Mouse (Mus musculus) forebrain, embryonic 16.5 days (tissue): ENCODE results near the gene Evx2. TPM values are rescaled to one million over a fixed set of nuclear protein-coding genes. Genes with fewer than 3 reads are reported as not detected.

Experiments
- ATAC-seq: fragments of 200-750 bp; cut with Nextera tagmentation; 2 replicates; pipeline ENCODE4 v1.8.0; 2017; ENCODE audit warnings: mild to moderate bottlenecking, moderate library complexity
- H3K27ac ChIP-seq: fragments of 300-500 bp; sonication (generic); 2 replicates; pipeline ENCODE4 v1.5.1; 2014; ENCODE audit warnings: low read length, control low read depth
- H3K27me3 ChIP-seq: fragments of 300-500 bp; sonication (generic); replicated peaks from 2 replicates; pipeline ENCODE4 v1.6.1; 2014; ENCODE audit warnings: low read length; ENCODE audit not compliant: control insufficient read depth, insufficient read depth
- H3K36me3 ChIP-seq: fragments of 300-500 bp; sonication (generic); 2 replicates; pipeline ENCODE4 v1.6.1; 2014; ENCODE audit not compliant: control insufficient read depth, insufficient read depth
- H3K4me1 ChIP-seq: fragments of 300-500 bp; sonication (generic); replicated peaks from 2 replicates; pipeline ENCODE4 v1.6.1; 2014; ENCODE audit warnings: low read length; ENCODE audit not compliant: control insufficient read depth, insufficient read depth
- H3K4me2 ChIP-seq: fragments of 300-500 bp; sonication (generic); 2 replicates; pipeline ENCODE4 v1.6.1; 2014; ENCODE audit warnings: mild to moderate bottlenecking, low read length, control low read depth
- H3K4me3 ChIP-seq: fragments of 300-500 bp; sonication (generic); replicated peaks from 2 replicates; pipeline ENCODE4 v1.5.1; 2014; ENCODE audit warnings: mild to moderate bottlenecking, low read length, control low read depth
- H3K9ac ChIP-seq: fragments of 300-500 bp; sonication (generic); replicated peaks from 2 replicates; pipeline ENCODE4 v1.6.1; 2014; ENCODE audit warnings: low read depth, low read length, control low read depth
- H3K9me3 ChIP-seq: fragments of 300-500 bp; sonication (generic); 2 replicates; pipeline ENCODE4 v1.6.1; 2016; ENCODE audit warnings: low read length; ENCODE audit not compliant: control insufficient read depth
- WGBS: fragments of 180-500 bp; shearing (Covaris S2); extraction: QIAGEN DNeasy Blood & Tissue Kit; methylation state at CpG from one replicate; pipeline ENCODE4 v1.1.7; 2014; 5-methylcytosine and 5-hydroxymethylcytosine counted together
- polyA plus RNA-seq: library from polyadenylated mRNA; unstranded; fragments of >200 nt; fragmentation: Nextera tagmentation; extraction: Ambion mirVana; gene quantifications from 2 replicates; pipeline ENCODE4 v1.2.1, GENCODE M21; 2015

Gene Evx2
- polyA plus RNA-seq, 1 experiment from 2014 or later = not detected

GRCm38 (mm10) chr2:74682796-74683195 is 23.4 kb upstream of the Evx2 start:
- Histone ChIP-seq H3K9me3 (no peaks in the 10 kb centered on the region), H3K27ac (no peak overlapping the region), H3K36me3 (no peaks in the 10 kb centered on the region), H3K4me2 (no peak overlapping the region; the same call in 1 of the 2 replicates), H3K27me3 (peaks cover 91% of the 10 kb centered on the region), H3K4me1 (peaks cover 19% of the 10 kb centered on the region), H3K9ac (no peak overlapping the region), H3K4me3 (no peak overlapping the region)
- no peak for ATAC-seq
- WGBS = 1% methylated on average over 25 of the region's 51 CpGs

- Histone ChIP-seq H3K4me1 (peaks cover 19% of the 10 kb centered on the region), H3K9me3 (no peaks in the 10 kb centered on the region), H3K9ac (no peak overlapping the region), H3K27ac (no peak overlapping the region), H3K36me3 (no peaks in the 10 kb centered on the region), H3K4me2 (no peak overlapping the region), H3K27me3 (peaks cover 91% of the 10 kb centered on the region), H3K4me3 (peak overlapping the region; percentile 6; the same call in 1 of the 2 replicates)
- WGBS = under 1% methylated on average over 67 of the region's 78 CpGs
- ATAC-seq = no peak
Measured at GRCm38 (mm10) chr2:74681594-74682531, 22.5 kb upstream of the Evx2 start.

- H3K9me3 ChIP-seq = no peaks in the 10 kb centered on the region
- peaks cover 95% of the 10 kb centered on the region for H3K27me3 ChIP-seq
- no peaks in the 10 kb centered on the region for H3K36me3 ChIP-seq
- no peak for ATAC-seq
- WGBS = 1% methylated on average over 21 of the region's 21 CpGs
- no peak overlapping the region for H3K9ac ChIP-seq
- peaks cover 19% of the 10 kb centered on the region for H3K4me1 ChIP-seq
- no peak overlapping the region for H3K27ac ChIP-seq
- no peak overlapping the region for H3K4me2 ChIP-seq
- no peak overlapping the region for H3K4me3 ChIP-seq
Measured at GRCm38 (mm10) chr2:74680561-74681398, 21.4 kb upstream of the Evx2 start.

DNA sequence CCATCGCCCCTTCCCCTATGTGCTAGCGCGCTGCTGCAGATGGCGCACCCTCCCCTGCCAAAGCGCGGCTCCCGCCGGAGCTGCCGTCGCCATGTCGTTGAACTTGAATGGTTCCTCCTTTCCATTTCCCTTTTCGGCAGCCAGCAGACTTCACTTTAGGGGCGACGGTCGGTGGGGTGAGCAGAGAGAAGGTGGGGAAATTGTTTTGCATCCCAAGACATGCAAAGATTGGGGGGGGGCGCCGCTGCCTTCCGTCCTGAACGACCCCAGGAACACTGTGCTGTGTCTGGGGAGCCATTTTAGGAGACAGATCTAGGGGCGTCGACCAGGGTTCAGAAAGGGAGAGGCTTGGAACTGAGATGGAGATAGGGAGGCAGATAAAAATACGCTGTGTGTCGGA is 20.6 kb upstream of the Evx2 start:
- Histone ChIP-seq H3K9me3 (no peaks in the 10 kb centered on the region), H3K4me3 (no peak overlapping the region), H3K36me3 (no peaks in the 10 kb centered on the region), H3K4me1 (peaks cover 19% of the 10 kb centered on the region), H3K27ac (no peak overlapping the region), H3K9ac (no peak overlapping the region), H3K27me3 (peaks cover 96% of the 10 kb centered on the region), H3K4me2 (no peak overlapping the region)
- ATAC-seq = no peak
- under 1% methylated on average over 23 of the region's 23 CpGs for WGBS

GRCm38 (mm10) chr2:74679596-74679971 is 20.2 kb upstream of the Evx2 start:
- under 1% methylated on average over 26 of the region's 26 CpGs for WGBS
- Histone ChIP-seq H3K4me2 (no peak overlapping the region), H3K27me3 (peaks cover 97% of the 10 kb centered on the region), H3K4me1 (peaks cover 19% of the 10 kb centered on the region), H3K9me3 (no peaks in the 10 kb centered on the region), H3K27ac (no peak overlapping the region), H3K36me3 (no peaks in the 10 kb centered on the region), H3K9ac (no peak overlapping the region), H3K4me3 (no peak overlapping the region)
- no peak for ATAC-seq

DNA sequence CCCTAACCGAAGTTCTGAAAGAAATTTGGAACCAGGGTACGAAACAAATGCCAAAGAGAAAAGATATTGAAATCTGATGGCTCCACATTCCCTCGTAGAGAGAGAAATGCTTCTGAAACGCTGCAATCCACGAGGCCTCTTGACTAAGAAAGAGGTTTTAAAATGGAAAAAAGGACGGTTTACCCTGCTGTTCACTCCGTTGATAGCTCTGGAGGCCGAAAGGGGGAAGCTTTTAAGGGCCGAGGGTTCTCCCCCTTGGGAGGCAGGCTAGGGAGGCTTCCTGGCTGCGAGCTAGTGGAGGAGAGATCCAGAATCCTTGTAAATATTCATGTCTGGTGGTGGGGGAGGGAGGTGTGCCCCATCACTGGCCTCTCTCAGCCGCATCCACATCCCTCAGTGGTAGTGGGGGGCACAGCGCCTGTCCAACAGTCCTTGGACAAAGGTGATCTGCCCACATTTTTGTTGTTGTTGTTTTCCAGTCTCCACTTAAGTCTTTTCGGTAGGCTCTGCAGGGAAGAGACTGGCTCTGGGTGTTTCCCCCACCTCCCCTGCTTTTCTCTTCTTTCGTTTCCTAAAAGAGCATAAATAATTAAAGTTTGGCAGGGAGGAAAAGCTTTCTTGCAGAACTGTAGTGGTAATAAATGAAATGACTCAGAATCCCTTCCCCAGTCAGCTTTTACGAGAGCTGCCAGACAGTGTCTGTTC is 19.7 kb upstream of the Evx2 start, which contains the start of gene Hoxd11:
TSS of gene Hoxd11 (plus strand) at position 667 of the 705 bp plus-strand sequence.
- H3K4me2 ChIP-seq = no peak within 1 kb of the TSS
- no peak within 1 kb of the TSS for H3K4me3 ChIP-seq
- no peak within 1 kb of the TSS for H3K9ac ChIP-seq
- WGBS = 2% methylated on average over 15 of the region's 15 CpGs
- no peaks in the 10 kb centered on the region for H3K36me3 ChIP-seq
- no peak within 1 kb of the TSS for H3K27ac ChIP-seq
- peaks cover 97% of the 10 kb centered on the region for H3K27me3 ChIP-seq
- no peaks in the 10 kb centered on the region for H3K9me3 ChIP-seq
- no peak for ATAC-seq
- H3K4me1 ChIP-seq = peaks cover 19% of the 10 kb centered on the region

GRCm38 (mm10) chr2:74677106-74677505 is 17.7 kb upstream of the Evx2 start:
- Histone ChIP-seq H3K9me3 (no peaks in the 10 kb centered on the region), H3K4me3 (no peak overlapping the region), H3K4me1 (peaks cover 15% of the 10 kb centered on the region), H3K36me3 (no peaks in the 10 kb centered on the region), H3K27me3 (peaks cover 99% of the 10 kb centered on the region), H3K27ac (no peak overlapping the region), H3K4me2 (no peak overlapping the region), H3K9ac (no peak overlapping the region)
- ATAC-seq = no peak
- WGBS = 3% methylated on average over 2 of the region's 2 CpGs

GRCm38 (mm10) chr2:74676376-74677052 is 17.2 kb upstream of the Evx2 start:
- no peaks in the 10 kb centered on the region for H3K36me3 ChIP-seq
- H3K4me3 ChIP-seq = no peak overlapping the region
- H3K27ac ChIP-seq = no peak overlapping the region
- H3K4me2 ChIP-seq = no peak overlapping the region
- peaks cover 99% of the 10 kb centered on the region for H3K27me3 ChIP-seq
- 5% methylated on average over 9 of the region's 9 CpGs for WGBS
- H3K9me3 ChIP-seq = no peaks in the 10 kb centered on the region
- peaks cover 9% of the 10 kb centered on the region; the same call in 1 of the 2 replicates for H3K4me1 ChIP-seq
- H3K9ac ChIP-seq = no peak overlapping the region
- ATAC-seq = no peak
